Mouse (Mus musculus): ENCODE results near the gene Catsperd. TPM values are rescaled to one million over a fixed set of nuclear protein-coding genes. Genes with fewer than 3 reads are reported as not detected.

Gene Catsperd
- under 1 TPM; 0.49 to 0.61 TPM for total RNA-seq (2023)

GRCm38 (mm10) chr17:56627530-56628277, at the start of gene Catsperd:
TSS of gene Catsperd (plus strand) at chr17:56628143.

GRCm38 (mm10) chr17:56584257-56585130, 43.4 kb upstream of the Catsperd start, which contains the start of the genes Safb2 and Safb:
TSS of gene Safb2 (minus strand) at chr17:56584585.
TSS of gene Safb (plus strand) at chr17:56584825.

GRCm38 (mm10) chr17:56609452-56610171, 18.3 kb upstream of the Catsperd start, which contains the start of gene 2410015M20Rik:
TSS of gene 2410015M20Rik (minus strand) at chr17:56609771.

GRCm38 (mm10) chr17:56613236-56613844, 14.6 kb upstream of the Catsperd start, which contains the start of gene Rpl36:
TSS of gene Rpl36 (plus strand) at chr17:56613416.

GRCm38 (mm10) chr17:56626754-56627470, 1.0 kb upstream of the Catsperd start, which contains the start of gene Lonp1:
TSS of gene Lonp1 (minus strand) at chr17:56626887.

GRCm38 (mm10) chr17:56672941-56673646, 45.2 kb downstream of the Catsperd start, which contains the start of gene Ranbp3:
TSS of gene Ranbp3 (plus strand) at chr17:56673294.

Other genes with a start within 250 kb of the Catsperd start
- gene Ptprs, start 151.7 kb upstream of the Catsperd start, total RNA-seq (2023) = 10 to 100 TPM; 22.9 to 28.8 TPM
- not detected for gene Znrf4, start 115.7 kb upstream of the Catsperd start, total RNA-seq (2023)
- gene Gm20219, start 73.8 kb upstream of the Catsperd start, total RNA-seq (2023) = 1 to 10 TPM; 1.7 to 4.3 TPM
- gene Safb2, start 43.6 kb upstream of the Catsperd start, total RNA-seq (2023) = 100 to 1,000 TPM; 209 to 229 TPM
- 100 to 1,000 TPM; 135 to 151 TPM for gene Safb, start 43.3 kb upstream of the Catsperd start, total RNA-seq (2023)
- 10 to 100 TPM; 54.0 to 56.2 TPM for gene 2410015M20Rik, start 18.4 kb upstream of the Catsperd start, total RNA-seq (2023)
- 100 to 1,000 TPM; 426 to 509 TPM for gene Rpl36, start 14.7 kb upstream of the Catsperd start, total RNA-seq (2023)
- gene Lonp1, start 1.3 kb upstream of the Catsperd start, total RNA-seq (2023) = 10 to 100 TPM; 23.9 to 26.8 TPM
- 10 to 100 TPM; 59.0 to 64.8 TPM for gene Ranbp3, start 45.2 kb downstream of the Catsperd start, total RNA-seq (2023)
- gene Ndufa11, start 89.6 kb downstream of the Catsperd start, total RNA-seq (2023) = 10 to 100 TPM; 61.8 to 67.9 TPM
- 1 to 10 TPM; 1.6 to 2.1 TPM for gene Vmac, start 89.9 kb downstream of the Catsperd start, total RNA-seq (2023)
- gene Nrtn, start 129.4 kb downstream of the Catsperd start, total RNA-seq (2023) = under 1 TPM in 1 of 2 experiments, not detected in 1; 0.40 TPM
- gene Dus3l, start 136.6 kb downstream of the Catsperd start, total RNA-seq (2023) = 10 to 100 TPM; 20.7 to 21.1 TPM
- gene Prr22, start 142.1 kb downstream of the Catsperd start, total RNA-seq (2023) = under 1 TPM; 0.50 to 0.97 TPM
- gene Rfx2, start 202.9 kb downstream of the Catsperd start, total RNA-seq (2023) = 1 to 10 TPM; 6.5 TPM
- gene Acsbg2, start 246.3 kb downstream of the Catsperd start, total RNA-seq (2023) = not detected
- not detected for gene 1700061G19Rik, start 247.3 kb downstream of the Catsperd start, total RNA-seq (2023)